Mouse (Mus musculus): ENCODE results near the gene Kcnmb3.
"Not testable (repeated sequence)": the region's sequence is repeated elsewhere in the genome, so short reads cannot be mapped to it uniquely, and the experiment has no call there.

Kcnmb3 gene

GRCm38 (mm10) chr3:32429351-32429750, 62.7 kb downstream of the Kcnmb3 start:
- not testable (repeated sequence) for DNase-seq

GRCm38 (mm10) chr3:32428921-32429320, 63.1 kb downstream of the Kcnmb3 start:
- DNase-seq, result no peak

- no peak for DNase-seq
Observed at GRCm38 (mm10) chr3:32428361-32428760, 63.7 kb downstream of the Kcnmb3 start.

GRCm38 (mm10) chr3:32427695-32428094, 64.3 kb downstream of the Kcnmb3 start:
- no peak for DNase-seq

Measured in embryo, embryonic 11 days (tissue).